Mouse (Mus musculus) neural tube, embryonic 12.5 days (tissue): ENCODE results near the gene Sult6b1. TPM values are rescaled to one million over a fixed set of nuclear protein-coding genes. Genes with fewer than 3 reads are reported as not detected.

ENCODE experiments used
- ATAC-seq: fragments of 200-750 bp; cut with Nextera tagmentation; 2 replicates; pipeline ENCODE4 v1.8.0; 2017; ENCODE audit warnings: low read depth, mild to moderate bottlenecking, moderate TSS enrichment, moderate library complexity; ENCODE audit not compliant: low FRiP score
- H3K27ac ChIP-seq: fragments of 300-500 bp; sonication (generic); 2 replicates; pipeline ENCODE4 v1.5.1; 2016
- H3K27me3 ChIP-seq: fragments of 300-500 bp; sonication (generic); replicated peaks from 2 replicates; pipeline ENCODE4 v1.6.1; 2016; ENCODE audit warnings: mild to moderate bottlenecking
- H3K36me3 ChIP-seq: fragments of 300-500 bp; sonication (generic); 2 replicates; pipeline ENCODE4 v1.6.1; 2016; ENCODE audit warnings: mild to moderate bottlenecking
- H3K4me1 ChIP-seq: fragments of 300-500 bp; sonication (generic); 2 replicates; pipeline ENCODE4 v1.6.1; 2016
- H3K4me2 ChIP-seq: fragments of 300-500 bp; sonication (generic); replicated peaks from 2 replicates; pipeline ENCODE4 v1.6.1; 2016; ENCODE audit warnings: mild to moderate bottlenecking
- H3K4me3 ChIP-seq: fragments of 300-500 bp; sonication (generic); 2 replicates; pipeline ENCODE4 v1.5.1; 2016
- H3K9ac ChIP-seq: fragments of 300-500 bp; sonication (generic); 2 replicates; pipeline ENCODE4 v1.6.1; 2016; ENCODE audit warnings: mild to moderate bottlenecking
- H3K9me3 ChIP-seq: fragments of 300-500 bp; sonication (generic); 2 replicates; pipeline ENCODE4 v1.6.1; 2016; ENCODE audit warnings: mild to moderate bottlenecking
- WGBS: fragments of 180-500 bp; shearing (Covaris S2); methylation state at CpG from one replicate; pipeline ENCODE4 v1.1.7; 2016; 5-methylcytosine and 5-hydroxymethylcytosine counted together
- polyA plus RNA-seq: library from polyadenylated mRNA; unstranded; fragments of >200 nt; fragmentation: Nextera tagmentation; extraction: Ambion mirVana; gene quantifications from 2 replicates; pipeline ENCODE4 v1.2.1, GENCODE M21; 2016

Sult6b1 gene
- polyA plus RNA-seq, 1 experiment from 2014 or later, result not detected

DNA sequence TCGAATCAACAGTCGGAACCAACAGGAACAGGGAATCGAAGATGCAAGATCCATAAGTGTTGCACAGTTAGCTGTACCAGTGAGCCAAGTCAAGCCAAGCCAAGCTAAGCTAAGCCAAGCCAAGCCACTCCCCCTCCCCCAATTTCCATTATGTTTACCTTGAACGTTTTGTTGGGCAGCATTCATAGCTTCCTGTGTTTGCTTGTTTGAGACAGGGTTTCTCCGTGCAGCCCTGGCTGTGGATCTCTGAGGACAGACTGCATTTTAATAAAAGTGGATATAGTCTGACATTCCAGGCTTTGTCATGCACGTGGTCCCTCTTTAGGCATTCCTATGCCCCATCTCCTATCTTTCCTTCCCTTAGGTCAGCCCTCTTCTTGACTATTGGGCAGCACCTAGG lies 9.0 kb upstream of the Sult6b1 start:
- Histone ChIP-seq H3K36me3 (peaks cover 19% of the 10 kb centered on the region), H3K27me3 (no peaks in the 10 kb centered on the region), H3K27ac (no peak overlapping the region), H3K4me3 (peak overlapping the region; percentile 63), H3K9me3 (no peaks in the 10 kb centered on the region), H3K4me2 (peak overlapping the region; percentile 72), H3K4me1 (peaks cover 13% of the 10 kb centered on the region), H3K9ac (peak overlapping the region; percentile 67)
- ATAC-seq, result peak; percentile 34; the same call in 1 of the 2 replicates
- 62% methylated on average over 6 of the region's 6 CpGs for WGBS

DNA sequence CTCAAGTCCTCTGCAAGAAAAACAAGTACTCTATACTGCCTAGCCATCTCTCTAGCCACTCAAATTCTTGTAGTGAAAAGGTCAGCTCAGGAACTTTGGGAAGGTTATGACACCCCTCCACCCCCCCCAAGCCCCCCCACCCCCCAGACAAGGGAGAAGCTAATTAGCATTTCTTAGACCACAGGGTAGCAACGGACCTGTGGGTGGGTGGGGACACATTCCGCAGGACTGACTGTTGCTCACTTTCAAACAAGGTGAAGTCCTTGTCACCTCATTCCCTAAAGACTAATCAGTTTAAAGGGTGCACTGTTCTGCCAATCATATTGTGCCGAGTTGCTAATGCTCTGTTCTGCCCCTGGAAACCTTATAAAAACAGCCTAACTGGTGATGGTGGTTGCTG lies 7.1 kb upstream of the Sult6b1 start:
- Histone ChIP-seq H3K4me3 (no peak overlapping the region), H3K4me2 (no peak overlapping the region), H3K27ac (no peak overlapping the region), H3K36me3 (peaks cover 5% of the 10 kb centered on the region; the same call in 1 of the 2 replicates), H3K9ac (no peak overlapping the region), H3K9me3 (no peaks in the 10 kb centered on the region), H3K27me3 (no peaks in the 10 kb centered on the region), H3K4me1 (peaks cover 13% of the 10 kb centered on the region)
- WGBS, result 71% methylated on average over 3 of the region's 3 CpGs
- no peak for ATAC-seq

DNA sequence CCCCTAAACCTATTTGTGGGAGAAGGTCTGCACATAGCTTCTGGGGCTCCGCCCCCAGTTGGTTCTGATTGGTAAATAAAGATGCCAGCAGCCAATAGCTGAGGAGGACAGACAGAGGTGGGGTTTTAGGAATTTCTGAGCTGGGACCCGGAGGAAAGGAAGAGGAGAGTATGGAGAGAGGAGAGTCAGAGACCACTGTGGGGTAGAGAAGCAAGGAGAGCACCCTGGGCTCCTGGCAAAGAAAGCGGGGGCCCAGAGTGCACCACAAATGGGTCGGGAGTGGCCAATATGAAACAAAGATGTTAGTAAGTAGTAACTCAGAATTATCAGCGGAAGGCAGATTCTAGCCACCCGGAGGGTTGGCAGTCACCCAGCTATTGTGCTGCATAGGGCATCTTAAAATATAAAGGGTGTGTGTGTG lies 6.1 kb upstream of the Sult6b1 start:
- H3K4me1 ChIP-seq, result peaks cover 13% of the 10 kb centered on the region
- H3K4me2 ChIP-seq, result peak overlapping the region; percentile 52
- 37% methylated on average over 6 of the region's 6 CpGs for WGBS
- H3K36me3 ChIP-seq, result no peaks in the 10 kb centered on the region
- H3K27ac ChIP-seq, result no peak overlapping the region
- peak; percentile 43 for ATAC-seq
- no peaks in the 10 kb centered on the region for H3K9me3 ChIP-seq
- no peaks in the 10 kb centered on the region for H3K27me3 ChIP-seq
- peak overlapping the region; percentile 24 for H3K4me3 ChIP-seq
- H3K9ac ChIP-seq, result no peak overlapping the region

DNA sequence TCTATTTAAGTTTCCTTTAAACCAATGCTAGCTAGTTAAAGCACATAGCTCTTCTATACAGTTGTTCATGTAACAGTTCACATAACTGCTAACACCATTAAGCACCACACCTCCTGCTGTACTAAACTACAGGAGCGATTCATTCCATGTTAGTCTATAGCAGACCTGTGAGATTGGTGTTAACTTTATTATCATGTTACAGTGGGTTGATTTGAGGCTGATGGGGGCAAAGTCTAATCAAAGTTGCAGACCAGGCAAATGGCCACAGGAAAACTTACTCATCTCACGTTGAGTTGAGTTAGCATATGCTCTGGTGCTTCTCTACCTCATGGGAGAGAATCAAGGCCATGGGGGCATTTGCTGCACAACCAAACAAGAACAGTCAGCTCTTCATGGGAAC lies 2.6 kb upstream of the Sult6b1 start:
- Histone ChIP-seq H3K9me3 (no peaks in the 10 kb centered on the region), H3K4me2 (no peak overlapping the region), H3K36me3 (no peaks in the 10 kb centered on the region), H3K9ac (no peak overlapping the region), H3K27ac (no peak overlapping the region), H3K27me3 (no peaks in the 10 kb centered on the region), H3K4me3 (no peak overlapping the region), H3K4me1 (peaks cover 6% of the 10 kb centered on the region; the same call in 1 of the 2 replicates)
- 82% methylated on average over 2 of the region's 2 CpGs for WGBS
- ATAC-seq, result no peak

DNA sequence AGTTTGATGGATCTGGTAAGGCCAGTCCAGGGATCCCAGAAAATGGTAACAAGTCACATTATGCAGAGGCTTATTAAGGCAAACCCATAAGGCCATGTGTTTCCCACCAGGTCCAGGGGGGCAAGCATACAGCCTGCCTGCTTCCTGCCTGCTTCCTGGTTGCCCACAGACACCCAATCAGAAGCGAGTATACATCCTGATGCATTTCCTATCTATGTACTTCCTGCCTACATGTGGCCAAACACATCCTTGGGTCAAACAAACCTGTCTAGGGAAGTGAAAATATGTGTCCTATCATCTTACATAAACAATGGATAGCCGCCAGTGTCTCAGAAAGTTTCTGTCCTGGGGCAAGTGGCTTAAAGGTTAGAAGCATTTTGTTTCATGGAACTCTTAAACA lies 3.6 kb downstream of the Sult6b1 start:
- no peak overlapping the region for H3K9ac ChIP-seq
- H3K27me3 ChIP-seq, result no peaks in the 10 kb centered on the region
- H3K4me2 ChIP-seq, result no peak overlapping the region
- WGBS, result 87% methylated on average over 2 of the region's 2 CpGs
- H3K36me3 ChIP-seq, result no peaks in the 10 kb centered on the region
- no peak for ATAC-seq
- H3K9me3 ChIP-seq, result no peaks in the 10 kb centered on the region
- H3K4me3 ChIP-seq, result no peak overlapping the region
- H3K4me1 ChIP-seq, result no peaks in the 10 kb centered on the region
- H3K27ac ChIP-seq, result no peak overlapping the region

DNA sequence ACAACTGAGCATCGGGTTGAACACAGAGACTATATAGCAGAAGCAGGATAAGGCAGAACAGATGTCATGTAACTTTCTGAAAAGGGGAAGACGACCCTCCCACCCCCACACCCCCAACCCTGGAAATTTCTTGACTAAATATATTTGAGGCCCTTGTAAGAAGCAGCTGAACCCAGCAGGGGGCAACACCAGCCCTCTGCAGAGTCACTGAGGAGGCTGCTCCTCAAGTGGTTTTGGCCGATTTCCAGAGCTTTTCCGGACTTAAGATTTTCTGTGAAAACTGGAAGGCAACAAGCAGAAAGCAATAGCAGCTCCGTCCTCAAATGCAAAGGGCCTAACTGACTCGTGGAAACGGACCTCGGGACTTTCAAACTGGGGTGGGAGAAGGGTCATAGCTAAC lies 11.4 kb downstream of the Sult6b1 start:
- 56% methylated on average over 8 of the region's 8 CpGs for WGBS
- no peaks in the 10 kb centered on the region for H3K9me3 ChIP-seq
- H3K27ac ChIP-seq, result no peak overlapping the region
- ATAC-seq, result no peak
- no peak overlapping the region for H3K4me3 ChIP-seq
- no peaks in the 10 kb centered on the region for H3K36me3 ChIP-seq
- no peak overlapping the region for H3K4me2 ChIP-seq
- H3K4me1 ChIP-seq, result no peaks in the 10 kb centered on the region
- H3K27me3 ChIP-seq, result no peaks in the 10 kb centered on the region
- H3K9ac ChIP-seq, result no peak overlapping the region

DNA sequence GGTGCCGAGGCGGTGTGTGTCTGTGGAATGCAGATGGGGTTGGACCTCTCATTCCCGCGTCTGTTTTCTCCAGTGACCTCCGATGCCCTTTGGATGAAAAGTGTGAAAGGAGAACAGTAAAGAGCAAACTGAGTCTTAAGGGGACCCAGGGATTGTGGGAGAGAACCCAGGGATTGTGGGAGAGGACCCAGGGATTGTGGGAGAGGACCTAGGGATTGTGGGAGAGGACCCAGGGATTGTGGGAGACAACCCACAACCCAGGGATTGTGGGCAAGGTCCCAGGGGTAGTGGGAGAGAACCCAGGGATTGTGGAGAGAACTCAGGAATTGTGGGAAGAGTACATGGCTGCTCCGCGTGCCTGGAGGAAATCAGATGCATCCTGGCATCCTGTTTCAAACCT lies 11.8 kb downstream of the Sult6b1 start:
- H3K4me1 ChIP-seq, result no peaks in the 10 kb centered on the region
- H3K9ac ChIP-seq, result no peak overlapping the region
- 80% methylated on average over 7 of the region's 7 CpGs for WGBS
- H3K36me3 ChIP-seq, result no peaks in the 10 kb centered on the region
- H3K9me3 ChIP-seq, result no peaks in the 10 kb centered on the region
- H3K27ac ChIP-seq, result no peak overlapping the region
- H3K4me2 ChIP-seq, result no peak overlapping the region
- H3K4me3 ChIP-seq, result no peak overlapping the region
- no peaks in the 10 kb centered on the region for H3K27me3 ChIP-seq
- no peak for ATAC-seq

DNA sequence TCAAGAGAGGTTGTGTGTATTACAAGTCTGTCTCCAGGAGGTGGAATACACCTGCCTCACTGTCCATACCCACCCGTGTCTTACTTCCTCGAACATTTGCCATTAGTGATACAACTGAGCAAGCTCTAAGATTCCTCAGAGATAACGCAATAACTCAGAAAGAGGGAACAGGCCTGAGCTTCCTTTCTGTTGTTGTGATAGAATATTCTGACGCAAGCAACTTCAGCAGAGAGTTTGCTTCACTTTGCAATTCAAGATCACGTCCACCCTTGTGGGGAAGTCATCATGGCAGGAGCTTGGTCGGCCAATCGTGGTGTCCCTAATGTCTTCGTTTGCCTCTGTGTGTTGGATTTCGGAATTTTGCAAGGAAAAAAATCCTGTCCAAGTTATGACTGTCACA lies 15.8 kb downstream of the Sult6b1 start:
- Histone ChIP-seq H3K9me3 (no peaks in the 10 kb centered on the region), H3K4me2 (no peak overlapping the region), H3K9ac (no peak overlapping the region), H3K4me3 (no peak overlapping the region), H3K4me1 (no peaks in the 10 kb centered on the region), H3K27ac (no peak overlapping the region), H3K36me3 (no peaks in the 10 kb centered on the region), H3K27me3 (no peaks in the 10 kb centered on the region)
- 88% methylated on average over 9 of the region's 9 CpGs for WGBS
- no peak for ATAC-seq

DNA sequence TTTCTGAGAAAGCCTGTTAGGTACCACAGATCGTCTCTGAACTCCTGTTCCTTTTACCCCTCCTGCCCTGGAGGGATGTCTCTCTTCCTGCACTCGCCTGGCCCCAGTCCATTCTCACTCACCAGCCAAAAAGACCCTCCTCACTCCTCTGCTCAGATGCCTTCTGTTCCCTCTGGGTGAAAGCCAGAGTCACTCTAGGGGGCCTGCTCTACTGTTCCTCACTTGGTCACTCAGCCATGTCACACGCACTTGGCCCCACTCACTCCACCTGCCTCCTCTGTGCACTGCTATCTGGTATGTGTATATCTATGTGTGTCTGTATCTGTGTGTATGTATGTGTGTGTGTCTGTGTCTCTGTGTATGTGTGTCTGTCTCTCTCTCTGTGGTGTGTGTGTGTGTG lies 17.6 kb downstream of the Sult6b1 start:
- Histone ChIP-seq H3K36me3 (no peaks in the 10 kb centered on the region), H3K27me3 (no peaks in the 10 kb centered on the region), H3K27ac (no peak overlapping the region), H3K4me3 (no peak overlapping the region), H3K9me3 (peaks cover 4% of the 10 kb centered on the region; the same call in 1 of the 2 replicates), H3K4me2 (no peak overlapping the region), H3K4me1 (no peaks in the 10 kb centered on the region), H3K9ac (no peak overlapping the region)
- no peak for ATAC-seq
- WGBS, result 68% methylated on average over 3 of the region's 3 CpGs

DNA sequence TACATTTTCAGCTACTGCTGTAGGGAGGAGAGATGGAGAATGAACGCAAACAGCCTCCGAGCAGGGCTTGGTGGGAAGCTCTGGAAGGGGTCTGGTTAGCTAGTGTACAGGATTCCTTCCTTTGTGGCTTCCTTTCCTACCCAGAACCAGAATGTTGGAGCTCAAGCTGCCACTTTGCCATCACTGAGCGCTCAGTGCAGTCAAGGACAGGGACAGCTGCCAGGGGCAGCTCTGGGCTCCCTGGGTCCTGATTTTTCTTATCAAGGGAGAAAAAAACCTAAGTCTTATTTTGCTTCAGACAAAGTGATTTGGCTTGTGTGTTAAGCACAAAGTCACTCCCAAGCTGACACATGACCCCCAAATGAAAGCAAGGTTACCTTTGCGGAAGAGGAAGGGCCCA lies 18.2 kb downstream of the Sult6b1 start:
- H3K4me1 ChIP-seq, result no peaks in the 10 kb centered on the region
- no peak overlapping the region for H3K9ac ChIP-seq
- no peaks in the 10 kb centered on the region for H3K36me3 ChIP-seq
- no peaks in the 10 kb centered on the region for H3K27me3 ChIP-seq
- H3K4me3 ChIP-seq, result no peak overlapping the region
- 93% methylated on average over 4 of the region's 4 CpGs for WGBS
- H3K9me3 ChIP-seq, result peaks cover 4% of the 10 kb centered on the region; the same call in 1 of the 2 replicates
- H3K27ac ChIP-seq, result no peak overlapping the region
- no peak overlapping the region for H3K4me2 ChIP-seq
- no peak for ATAC-seq

DNA sequence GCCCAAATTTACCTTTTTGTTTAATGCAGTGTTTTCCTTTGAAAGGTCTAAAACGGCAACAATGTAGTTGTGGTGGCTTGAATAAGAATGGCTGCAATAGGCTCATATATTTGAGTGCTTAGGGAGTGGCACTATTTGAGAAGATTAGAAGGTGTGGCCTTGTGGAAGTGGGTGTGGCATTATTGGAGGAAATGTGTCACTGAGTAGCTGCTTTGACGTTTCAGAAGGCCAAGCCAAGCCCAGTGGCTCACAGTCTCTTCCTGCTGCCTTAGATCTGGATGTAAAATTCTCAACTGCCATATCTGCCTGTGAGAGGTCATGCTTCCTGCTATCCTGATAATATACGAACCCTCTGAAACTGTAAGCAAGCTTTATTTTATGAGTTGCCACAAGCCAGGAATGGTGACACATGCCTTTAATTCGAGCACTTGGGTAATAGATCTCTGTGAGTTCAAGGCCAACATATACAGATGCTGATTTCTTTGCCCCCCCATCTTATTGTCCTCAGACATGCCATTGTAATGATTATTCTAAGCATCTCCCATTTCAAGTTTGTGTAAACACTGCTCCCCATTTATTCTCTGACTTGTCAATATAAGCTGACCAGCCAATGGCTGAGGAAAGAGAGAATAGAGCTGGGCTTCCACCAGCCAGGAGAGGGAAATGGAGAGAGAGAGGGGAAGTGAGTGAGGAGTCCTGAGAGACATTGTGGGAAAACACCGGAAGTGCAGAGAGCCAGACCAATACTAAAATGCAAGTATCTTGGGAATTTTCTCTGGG lies 21.3 kb downstream of the Sult6b1 start:
- WGBS, result 85% methylated on average over 5 of the region's 5 CpGs
- Histone ChIP-seq H3K27ac (no peak overlapping the region), H3K9ac (no peak overlapping the region), H3K27me3 (no peaks in the 10 kb centered on the region), H3K4me2 (no peak overlapping the region), H3K4me1 (peaks cover 18% of the 10 kb centered on the region), H3K4me3 (no peak overlapping the region), H3K36me3 (no peaks in the 10 kb centered on the region), H3K9me3 (peaks cover 4% of the 10 kb centered on the region; the same call in 1 of the 2 replicates)
- ATAC-seq, result no peak

DNA sequence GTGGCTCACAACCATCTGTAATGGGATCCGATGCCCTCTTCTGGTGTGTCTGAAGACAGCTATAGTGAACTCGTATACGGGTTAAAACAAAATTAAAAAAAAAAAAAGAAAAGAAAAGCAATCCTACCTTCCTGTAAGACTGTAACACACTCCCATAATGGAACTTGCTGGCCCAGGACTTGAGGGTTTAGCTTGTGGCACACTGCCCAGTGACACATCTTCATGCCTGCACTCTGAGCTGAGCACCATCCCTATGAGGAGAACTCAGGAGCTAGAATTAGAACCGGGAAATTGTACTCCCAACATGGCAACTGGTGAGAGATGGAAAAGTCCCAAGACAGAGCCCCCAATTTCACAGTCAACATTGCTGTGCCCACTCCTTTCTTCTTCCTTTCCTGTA lies 23.5 kb downstream of the Sult6b1 start:
- ATAC-seq, result no peak
- Histone ChIP-seq H3K36me3 (no peaks in the 10 kb centered on the region), H3K4me3 (no peak overlapping the region), H3K4me1 (peaks cover 18% of the 10 kb centered on the region), H3K9ac (no peak overlapping the region), H3K4me2 (no peak overlapping the region), H3K27ac (no peak overlapping the region), H3K9me3 (peaks cover 4% of the 10 kb centered on the region; the same call in 1 of the 2 replicates), H3K27me3 (no peaks in the 10 kb centered on the region)
- 90% methylated on average over 4 of the region's 4 CpGs for WGBS
